Mouse (Mus musculus) lung, postnatal 36 days (tissue): Measurements from ENCODE around the gene Adgrl2.

ENCODE experiments used
- DNase-seq: peaks from one replicate; pipeline ENCODE4 v3.0.0; 2022; ENCODE audit warnings: mixed read lengths

Adgrl2 gene

GRCm38 (mm10) chr3:148818414-148819105, 171.8 kb downstream of the Adgrl2 start:
- no peak for DNase-seq

- no peak for DNase-seq
These were observed 172.9 kb downstream of the Adgrl2 start for GRCm38 (mm10) chr3:148817491-148817890.

GRCm38 (mm10) chr3:148813121-148813520, 177.2 kb downstream of the Adgrl2 start:
- no peak for DNase-seq

GRCm38 (mm10) chr3:148812059-148812458, 178.3 kb downstream of the Adgrl2 start:
- no peak for DNase-seq

- no peak for DNase-seq
These were observed 183.4 kb downstream of the Adgrl2 start for GRCm38 (mm10) chr3:148806977-148807376.

GRCm38 (mm10) chr3:148793286-148793913, 197.0 kb downstream of the Adgrl2 start:
- peak; percentile 31 for DNase-seq

- DNase-seq, result no peak
These were observed 220.0 kb downstream of the Adgrl2 start for GRCm38 (mm10) chr3:148770310-148770709.
